Mouse (Mus musculus): ENCODE data around the gene Hbs1l.
A peak's percentile ranks its signal among the peaks of the same experiment; 100 is the strongest.

Hbs1l gene

GRCm38 (mm10) chr10:21295759-21296621 is at the start of gene Hbs1l:
Gene Hbs1l, plus strand, starts transcription at chr10:21295979.
- peak; percentile 99 for DNase-seq

- DNase-seq = no peak
Observed at GRCm38 (mm10) chr10:21248556-21248955, 47.2 kb upstream of the Hbs1l start.

- no peak for DNase-seq
Observed at GRCm38 (mm10) chr10:21251881-21252534, 43.8 kb upstream of the Hbs1l start.

GRCm38 (mm10) chr10:21252800-21253199 is 43.0 kb upstream of the Hbs1l start:
- DNase-seq = no peak

GRCm38 (mm10) chr10:21254266-21255140 is 41.3 kb upstream of the Hbs1l start:
- peak; percentile 84 for DNase-seq

GRCm38 (mm10) chr10:21257244-21257643 is 38.5 kb upstream of the Hbs1l start:
- DNase-seq = no peak

- no peak for DNase-seq
Observed at GRCm38 (mm10) chr10:21259649-21260048, 36.1 kb upstream of the Hbs1l start.

GRCm38 (mm10) chr10:21265188-21265587 is 30.6 kb upstream of the Hbs1l start:
- no peak for DNase-seq

- DNase-seq = no peak
Observed at GRCm38 (mm10) chr10:21267452-21267851, 28.3 kb upstream of the Hbs1l start.

GRCm38 (mm10) chr10:21268786-21269410 is 26.9 kb upstream of the Hbs1l start:
- DNase-seq = no peak

GRCm38 (mm10) chr10:21269920-21270319 is 25.9 kb upstream of the Hbs1l start:
- no peak for DNase-seq

GRCm38 (mm10) chr10:21270905-21271304 is 24.9 kb upstream of the Hbs1l start:
- DNase-seq = peak; percentile 66

- no peak for DNase-seq
Observed at GRCm38 (mm10) chr10:21271310-21271709, 24.5 kb upstream of the Hbs1l start.

GRCm38 (mm10) chr10:21271785-21272184 is 24.0 kb upstream of the Hbs1l start:
- no peak for DNase-seq

- DNase-seq = no peak
Observed at GRCm38 (mm10) chr10:21287243-21288127, 8.3 kb upstream of the Hbs1l start.

- DNase-seq = peak; percentile 58
Observed at GRCm38 (mm10) chr10:21291228-21291627, 4.6 kb upstream of the Hbs1l start.

GRCm38 (mm10) chr10:21294217-21294616 is 1.6 kb upstream of the Hbs1l start:
- DNase-seq = no peak

GRCm38 (mm10) chr10:21295397-21295758 is 401 bp upstream of the Hbs1l start:
- DNase-seq = no peak

GRCm38 (mm10) chr10:21298972-21299371 is 3.2 kb downstream of the Hbs1l start:
- no peak for DNase-seq

- peak; percentile 81 for DNase-seq
Observed at GRCm38 (mm10) chr10:21301822-21302221, 6.0 kb downstream of the Hbs1l start.

Data from heart, adult 11 months (tissue).